Mouse (Mus musculus) ES-Bruce4 (cell line): ENCODE data around the gene Ikzf1. TPM values are rescaled to one million over a fixed set of nuclear protein-coding genes. Genes with fewer than 3 reads are reported as not detected.

Source experiments
- H3K27ac ChIP-seq: 2 replicates; pipeline ENCODE4 v1.5.1; 2012; ENCODE audit warnings: low read length, inconsistent platforms; ENCODE audit not compliant: insufficient read depth
- H3K27me3 ChIP-seq: 2 replicates; pipeline ENCODE4 v1.6.1; 2012; ENCODE audit warnings: mild to moderate bottlenecking, low read length, inconsistent platforms; ENCODE audit not compliant: control insufficient read depth, poor library complexity, insufficient read depth, severe bottlenecking
- H3K36me3 ChIP-seq: 2 replicates; pipeline ENCODE4 v1.6.1; 2012; ENCODE audit warnings: inconsistent platforms, mild to moderate bottlenecking, low read length, moderate library complexity; ENCODE audit not compliant: control insufficient read depth, poor library complexity, insufficient read depth, severe bottlenecking
- H3K4me1 ChIP-seq: one replicate; pipeline ENCODE4 v1.8.1; 2011; ENCODE audit warnings: low read length; ENCODE audit not compliant: control insufficient read depth, insufficient read depth
- H3K4me3 ChIP-seq: 2 replicates; pipeline ENCODE4 v1.5.1; 2011; ENCODE audit warnings: low read depth, mild to moderate bottlenecking, low read length
- H3K9ac ChIP-seq: 2 replicates; pipeline ENCODE4 v1.6.1; 2012; ENCODE audit warnings: low read depth, mild to moderate bottlenecking, inconsistent platforms; ENCODE audit not compliant: poor library complexity, severe bottlenecking
- H3K9me3 ChIP-seq: replicated peaks from 2 replicates; pipeline ENCODE4 v1.6.1; 2012; ENCODE audit warnings: mild to moderate bottlenecking, low read length, inconsistent platforms; ENCODE audit not compliant: control insufficient read depth, poor library complexity, insufficient read depth, severe bottlenecking
- CTCF ChIP-seq: IDR thresholded peaks from one replicate; pipeline ENCODE4 v1.8.1; 2011; ENCODE audit warnings: low read depth, low read length
- EP300 ChIP-seq: IDR thresholded peaks from 2 replicates; pipeline ENCODE4 v1.6.1; 2011; ENCODE audit warnings: low read depth, low read length; ENCODE audit not compliant: insufficient read depth
- POLR2A ChIP-seq: IDR thresholded peaks from one replicate; pipeline ENCODE4 v1.8.1; 2011; ENCODE audit warnings: low read length; ENCODE audit not compliant: insufficient read depth
- polyA plus RNA-seq: library from polyadenylated mRNA; stranded (reverse); fragments of >200 nt; gene quantifications from 2 replicates; pipeline ENCODE4 v1.2.4, GENCODE M21; 2011; ENCODE audit warnings: low read depth; ENCODE audit not compliant: missing spikeins, insufficient read depth, insufficient read length

Ikzf1 gene
- polyA plus RNA-seq, 1 experiment, result 0.67 TPM

DNA sequence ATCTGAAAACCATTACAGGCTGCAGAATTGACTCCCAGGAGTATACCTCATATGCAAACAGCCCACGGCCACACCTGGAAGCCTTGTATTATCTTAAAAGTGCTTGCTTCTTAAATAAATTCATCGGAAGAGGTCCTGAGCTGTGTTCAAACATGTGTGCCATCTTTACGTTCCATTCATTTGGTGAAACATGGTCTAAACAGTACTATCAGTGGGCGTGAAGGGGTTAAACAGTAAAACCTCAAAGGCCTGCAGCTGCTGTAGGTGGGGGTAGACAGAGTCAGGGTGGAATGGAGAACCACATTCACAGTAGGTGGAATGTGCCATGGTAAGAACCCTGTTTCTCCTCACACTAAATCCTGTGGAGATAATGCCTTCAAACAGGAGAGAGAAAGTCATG is 24.2 kb upstream of the Ikzf1 start:
- Histone ChIP-seq H3K27ac (no peak overlapping the region), H3K27me3 (no peaks in the 10 kb centered on the region), H3K9me3 (no peaks in the 10 kb centered on the region), H3K36me3 (no peaks in the 10 kb centered on the region), H3K4me3 (no peak overlapping the region), H3K9ac (no peak overlapping the region), H3K4me1 (no peaks in the 10 kb centered on the region)
- TF ChIP-seq EP300 (no peak), CTCF (no peak), POLR2A (no peak)

DNA sequence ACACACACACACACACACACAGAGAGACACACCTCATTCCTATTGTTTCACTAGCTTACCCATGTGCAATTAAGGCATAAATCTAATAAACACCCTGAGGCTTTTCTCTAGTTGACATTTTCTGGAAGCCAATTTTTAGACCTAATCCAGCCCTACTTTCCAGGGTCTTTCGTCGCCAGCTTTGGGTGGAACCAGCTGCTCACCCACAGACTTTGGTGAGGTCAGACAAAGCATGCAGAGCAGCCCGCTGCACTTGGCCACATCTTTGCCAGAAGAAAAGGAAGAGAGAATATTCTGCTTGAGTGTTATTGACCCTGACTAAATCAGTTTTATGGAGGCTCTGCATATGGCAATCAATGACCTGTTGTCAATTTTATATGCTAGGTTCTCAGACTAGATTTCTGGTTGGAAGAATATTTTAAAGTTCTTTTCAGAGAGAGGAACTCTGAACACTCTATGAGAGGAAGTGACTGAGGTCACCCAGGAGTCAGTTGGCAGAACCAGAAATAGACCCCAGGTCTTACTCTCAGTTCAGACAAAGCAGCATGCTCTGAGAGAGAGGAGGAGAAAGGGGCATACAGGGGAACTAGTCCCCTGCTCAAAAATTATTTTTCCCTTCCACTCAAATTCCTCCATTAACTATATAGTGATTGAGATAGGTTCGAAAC is 17.4 kb upstream of the Ikzf1 start:
- no peaks in the 10 kb centered on the region for H3K36me3 ChIP-seq
- H3K9ac ChIP-seq, result no peak overlapping the region
- no peak overlapping the region for H3K4me3 ChIP-seq
- H3K4me1 ChIP-seq, result no peaks in the 10 kb centered on the region
- no peaks in the 10 kb centered on the region for H3K27me3 ChIP-seq
- no peak overlapping the region for H3K27ac ChIP-seq
- H3K9me3 ChIP-seq, result no peaks in the 10 kb centered on the region
- TF ChIP-seq EP300, result no peak
- no peak for TF ChIP-seq CTCF
- no peak for TF ChIP-seq POLR2A

DNA sequence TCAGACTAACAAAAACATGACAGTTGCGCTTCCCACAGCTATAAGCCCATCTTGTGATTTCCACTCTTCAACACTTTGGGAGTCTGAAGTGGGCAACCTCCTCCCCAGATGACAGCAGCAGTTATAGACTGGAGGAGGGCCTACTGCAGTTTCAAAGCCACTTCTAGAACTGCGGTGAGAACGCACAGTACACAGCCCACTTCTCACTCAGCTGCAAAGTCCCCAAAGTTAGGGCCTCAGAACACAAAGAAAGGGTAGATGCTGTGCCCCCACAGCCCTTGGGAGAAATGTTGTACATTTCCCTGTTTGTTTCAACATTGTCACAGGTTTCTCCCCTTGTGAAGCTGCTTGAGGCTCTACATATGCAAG is 16.9 kb upstream of the Ikzf1 start:
- no peak for TF ChIP-seq EP300
- no peak for TF ChIP-seq CTCF
- no peak for TF ChIP-seq POLR2A
- H3K9ac ChIP-seq, result no peak overlapping the region

GRCm38 (mm10) chr11:11672974-11673373 is 11.8 kb upstream of the Ikzf1 start:
- no peak for TF ChIP-seq EP300
- no peak for TF ChIP-seq POLR2A
- TF ChIP-seq CTCF, result no peak
- Histone ChIP-seq H3K36me3 (no peaks in the 10 kb centered on the region), H3K9ac (no peak overlapping the region), H3K27ac (no peak overlapping the region), H3K9me3 (no peaks in the 10 kb centered on the region), H3K27me3 (no peaks in the 10 kb centered on the region), H3K4me1 (no peaks in the 10 kb centered on the region), H3K4me3 (no peak overlapping the region)

More for the DNA sequence above, 16.9 kb upstream of the Ikzf1 start:
- Histone ChIP-seq H3K9me3 (no peaks in the 10 kb centered on the region), H3K4me1 (no peaks in the 10 kb centered on the region), H3K4me3 (no peak overlapping the region), H3K27ac (no peak overlapping the region), H3K27me3 (no peaks in the 10 kb centered on the region), H3K36me3 (no peaks in the 10 kb centered on the region)

DNA sequence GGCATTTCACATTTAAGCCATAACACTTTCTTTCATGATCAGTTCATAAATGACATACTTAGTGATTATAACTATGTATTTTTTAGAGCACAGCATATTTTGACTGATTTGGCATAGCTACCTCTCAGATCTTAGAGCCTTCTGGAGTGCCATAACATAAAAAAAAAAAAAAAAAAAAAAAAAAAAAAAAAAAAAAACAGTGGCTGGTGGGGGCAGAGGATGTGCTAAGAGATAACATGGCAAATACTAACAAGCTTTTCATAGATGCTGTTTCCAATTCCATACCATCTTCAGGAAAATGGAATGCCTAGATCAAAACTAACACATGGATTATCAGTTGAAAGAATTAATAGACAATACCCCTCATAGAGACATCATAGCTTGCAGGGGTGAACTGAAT is 9.7 kb upstream of the Ikzf1 start:
- no peak overlapping the region for H3K4me3 ChIP-seq
- no peaks in the 10 kb centered on the region for H3K9me3 ChIP-seq
- H3K9ac ChIP-seq, result no peak overlapping the region
- TF ChIP-seq POLR2A (no peak), EP300 (no peak), CTCF (no peak)
- no peaks in the 10 kb centered on the region for H3K36me3 ChIP-seq
- no peaks in the 10 kb centered on the region for H3K27me3 ChIP-seq
- no peaks in the 10 kb centered on the region for H3K4me1 ChIP-seq
- no peak overlapping the region for H3K27ac ChIP-seq

GRCm38 (mm10) chr11:11676068-11676741 is 8.6 kb upstream of the Ikzf1 start:
- H3K9me3 ChIP-seq, result no peaks in the 10 kb centered on the region
- H3K27me3 ChIP-seq, result no peaks in the 10 kb centered on the region
- TF ChIP-seq POLR2A (no peak), CTCF (no peak), EP300 (no peak)

More at GRCm38 (mm10) chr11:11676068-11676741, 8.6 kb upstream of the Ikzf1 start:
- no peak overlapping the region for H3K27ac ChIP-seq
- no peak overlapping the region for H3K4me3 ChIP-seq
- H3K4me1 ChIP-seq, result no peaks in the 10 kb centered on the region
- H3K9ac ChIP-seq, result no peak overlapping the region
- no peaks in the 10 kb centered on the region for H3K36me3 ChIP-seq
